Mouse (Mus musculus): ENCODE measurements at regions not wholly inside any gene's neighbourhood (a gene's known extent, or its start where the extent isn't known, plus 50 kb on each side); places are given as distances from the start of the nearest gene placed in this dataset.

DNA sequence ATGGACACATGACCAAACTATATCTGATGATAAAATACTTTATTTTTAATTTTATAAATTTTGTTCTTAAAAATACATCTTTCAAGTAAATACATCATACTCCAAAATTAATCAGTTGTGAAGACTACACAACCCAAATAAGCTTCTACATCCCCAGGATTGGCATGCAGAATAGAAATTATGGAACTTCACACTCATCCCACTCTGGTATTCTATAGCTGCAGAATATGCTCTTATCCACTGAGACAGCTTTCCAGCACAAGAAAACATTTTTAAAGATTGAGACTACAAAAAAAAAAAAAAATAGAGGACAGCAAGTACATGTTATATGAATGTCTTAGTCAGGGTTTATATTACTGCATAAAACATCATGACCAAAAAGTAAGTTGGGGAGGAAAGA, 94.4 kb downstream of the Gm11232 start:
- no peak for DNase-seq (ENCODE audit: low read depth, low spot score)

DNA sequence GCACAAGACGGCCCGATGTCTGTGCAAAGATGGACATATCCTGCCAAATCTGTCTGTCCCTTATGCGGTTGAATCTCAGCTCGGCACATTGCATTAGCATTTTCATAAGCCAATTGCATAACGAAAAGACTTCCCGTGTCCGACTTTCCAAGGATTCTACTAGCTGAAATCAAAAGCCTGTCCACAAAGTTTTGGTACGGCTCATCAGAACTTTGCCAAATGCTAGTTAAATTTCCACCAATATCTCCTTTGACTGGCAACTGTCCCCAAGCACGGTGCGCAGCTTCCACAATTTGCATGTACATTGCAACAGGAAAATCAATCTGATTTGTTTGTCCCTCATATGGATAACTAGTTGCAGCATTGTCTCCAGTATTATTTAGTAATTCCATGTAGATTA, 117.2 kb downstream of the Gm11232 start:
- no peak for DNase-seq (ENCODE audit: low read depth, low spot score)

DNA sequence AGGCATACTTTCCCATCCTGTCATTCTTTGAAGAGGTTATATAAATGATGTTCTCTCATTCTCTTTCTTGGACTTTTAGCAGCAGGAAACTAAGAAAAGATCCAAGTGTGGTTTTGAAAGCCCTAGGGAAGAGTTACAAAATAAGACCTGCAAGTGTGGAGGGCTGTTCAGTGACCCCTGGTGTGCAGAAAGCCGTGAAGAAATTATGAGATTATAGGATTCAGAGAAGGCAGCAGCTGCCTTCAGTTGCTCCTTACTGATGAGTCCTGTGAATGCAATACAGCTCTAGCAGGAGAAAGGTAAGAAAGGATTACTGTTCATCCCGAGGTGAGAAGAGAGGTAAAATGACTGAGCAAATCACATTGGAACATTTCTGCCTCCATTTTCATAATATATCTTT, 130.7 kb downstream of the Gm11232 start:
- DNase-seq (ENCODE audit: low read depth, low spot score), result no peak

DNA sequence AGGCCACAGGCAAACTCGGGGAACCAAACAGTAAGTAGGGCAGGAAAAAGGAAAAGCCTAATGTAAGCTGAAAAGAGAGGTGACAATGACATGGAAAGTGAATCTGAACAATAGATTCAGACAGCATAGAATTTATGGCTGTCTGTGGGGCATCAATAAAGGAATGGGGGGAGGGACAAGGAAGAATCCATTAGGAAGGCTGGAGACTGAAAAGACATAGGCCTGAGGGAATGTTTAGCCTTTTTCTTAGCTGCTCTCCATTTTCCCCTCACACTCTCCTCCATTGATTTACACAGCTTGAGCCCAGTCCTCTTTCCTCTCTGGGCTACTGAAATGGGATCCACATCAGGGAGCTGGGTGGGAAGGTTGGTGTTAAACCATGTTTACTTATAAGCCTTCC, 131.1 kb downstream of the Gm11232 start:
- no peak for DNase-seq (ENCODE audit: low read depth, low spot score)

DNA sequence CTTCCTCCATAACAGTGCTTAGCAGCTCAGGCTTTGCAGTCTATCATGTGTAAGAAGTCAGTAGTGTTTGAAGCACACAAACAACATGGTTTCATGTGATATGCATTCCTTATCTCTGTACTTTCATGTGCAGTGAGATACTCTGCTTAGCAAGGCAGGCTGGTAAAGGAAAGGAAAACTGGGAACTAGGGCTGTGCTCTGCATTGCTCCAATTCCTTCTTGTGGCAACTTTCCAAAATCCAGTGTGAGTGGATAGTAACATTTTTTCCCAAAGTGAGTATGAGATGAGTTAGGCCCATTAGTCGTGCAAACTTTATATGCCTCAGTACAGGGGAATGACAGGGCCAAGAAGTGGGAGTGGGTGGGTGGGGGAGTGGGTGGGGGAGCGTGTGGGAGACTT, 133.0 kb downstream of the Gm11232 start:
- DNase-seq (ENCODE audit: low read depth, low spot score), result peak; percentile 11

DNA sequence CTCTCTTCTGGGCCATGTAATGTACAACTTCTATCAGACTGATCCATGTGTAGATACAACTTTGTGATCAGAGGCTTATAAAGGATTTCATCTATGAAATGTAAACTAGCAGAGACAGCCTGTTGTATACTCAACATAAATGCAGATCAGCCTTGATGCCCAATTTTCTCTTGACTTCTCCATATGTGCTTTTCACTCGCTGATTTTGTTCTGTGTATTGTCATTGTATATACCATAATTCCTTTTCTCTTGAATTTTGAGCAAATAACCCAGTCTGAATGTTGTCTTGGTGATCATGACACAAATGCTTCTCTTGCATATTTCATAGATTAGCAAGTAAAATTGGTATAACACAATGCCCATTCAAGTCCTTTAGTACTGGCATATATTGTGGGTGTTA, 144.0 kb downstream of the Gm11232 start:
- DNase-seq (ENCODE audit: low read depth, low spot score), result no peak

DNA sequence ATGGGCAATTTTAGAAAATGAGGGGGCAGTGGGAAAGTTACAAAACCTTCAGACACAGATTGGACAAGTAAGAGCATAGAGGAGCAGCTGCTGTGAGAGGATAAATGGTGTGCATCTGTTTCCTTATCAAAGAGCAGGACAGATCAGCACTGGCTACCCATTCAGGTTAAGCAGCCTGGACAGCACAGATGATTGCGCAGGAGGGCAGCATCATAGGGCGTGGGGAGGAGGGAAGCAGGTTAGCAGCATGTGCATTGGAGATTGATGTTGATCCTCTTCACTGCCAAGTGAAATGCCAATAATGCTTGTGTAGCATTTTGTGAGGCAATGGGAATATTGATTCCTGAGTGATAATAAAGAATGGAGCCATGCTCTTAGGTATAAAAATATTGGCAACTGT, 171.9 kb downstream of the Gm11232 start:
- peak; percentile 8 for DNase-seq (ENCODE audit: low read depth, low spot score)

DNA sequence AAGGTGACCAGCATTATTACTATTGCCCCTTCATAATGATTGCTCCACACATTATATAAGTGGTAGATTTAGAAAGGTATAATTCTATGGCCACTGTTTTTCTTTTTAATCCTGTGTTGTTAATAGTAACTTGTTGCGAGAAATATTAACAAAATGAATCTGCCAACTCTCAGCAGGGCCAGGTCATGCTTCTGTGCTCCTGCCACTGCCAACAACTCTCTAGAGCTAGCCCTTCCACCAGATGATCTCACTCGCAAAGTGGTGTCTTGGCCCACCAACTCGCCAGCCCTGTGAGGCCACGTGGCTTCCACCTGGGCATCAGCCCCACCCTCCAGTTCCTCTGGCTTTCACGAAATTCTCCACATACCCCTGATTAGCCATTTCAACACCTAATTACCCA, 197.1 kb downstream of the Gm11232 start:
- DNase-seq (ENCODE audit: low read depth, low spot score), result no peak

DNA sequence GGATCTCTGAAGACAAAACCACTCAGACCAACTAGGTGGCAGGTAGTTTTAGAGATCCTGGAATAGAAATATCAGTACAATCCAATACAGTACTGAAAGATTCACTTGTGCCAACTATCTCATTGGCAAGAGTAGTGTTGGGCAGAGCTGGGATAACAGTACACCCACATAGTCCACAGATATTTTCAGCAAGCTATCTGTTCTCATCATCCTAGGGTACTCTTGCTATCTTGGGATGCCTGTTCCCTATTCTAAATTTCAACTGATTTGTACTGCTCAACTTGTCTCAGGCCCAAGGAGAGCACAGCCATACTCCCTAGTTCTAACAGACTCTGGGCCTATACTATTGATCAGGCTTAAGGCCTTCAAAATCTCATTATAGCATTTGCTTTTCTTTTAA, 218.6 kb downstream of the Gm11232 start:
- DNase-seq (ENCODE audit: low read depth, low spot score), result peak; percentile 50

DNA sequence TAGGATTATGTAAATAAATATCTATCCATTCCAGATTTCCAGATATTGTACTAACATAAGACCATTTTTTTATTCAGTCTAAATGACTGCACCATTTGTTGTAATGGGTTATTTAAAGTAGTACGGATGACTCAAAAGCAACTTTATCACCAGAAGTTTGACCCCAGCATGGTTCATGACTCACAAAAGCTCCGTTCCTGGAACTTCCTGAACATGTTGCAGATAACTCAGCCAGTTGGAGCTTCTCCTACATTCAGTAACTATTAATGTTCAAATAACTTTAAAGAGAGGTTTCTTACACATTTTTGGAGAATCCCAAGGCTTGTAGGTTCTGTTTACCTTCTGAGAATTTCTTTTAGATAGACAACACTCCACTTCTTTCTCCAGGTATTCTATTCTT, 219.8 kb downstream of the Gm11232 start:
- peak; percentile 36 for DNase-seq (ENCODE audit: low read depth, low spot score)

DNA sequence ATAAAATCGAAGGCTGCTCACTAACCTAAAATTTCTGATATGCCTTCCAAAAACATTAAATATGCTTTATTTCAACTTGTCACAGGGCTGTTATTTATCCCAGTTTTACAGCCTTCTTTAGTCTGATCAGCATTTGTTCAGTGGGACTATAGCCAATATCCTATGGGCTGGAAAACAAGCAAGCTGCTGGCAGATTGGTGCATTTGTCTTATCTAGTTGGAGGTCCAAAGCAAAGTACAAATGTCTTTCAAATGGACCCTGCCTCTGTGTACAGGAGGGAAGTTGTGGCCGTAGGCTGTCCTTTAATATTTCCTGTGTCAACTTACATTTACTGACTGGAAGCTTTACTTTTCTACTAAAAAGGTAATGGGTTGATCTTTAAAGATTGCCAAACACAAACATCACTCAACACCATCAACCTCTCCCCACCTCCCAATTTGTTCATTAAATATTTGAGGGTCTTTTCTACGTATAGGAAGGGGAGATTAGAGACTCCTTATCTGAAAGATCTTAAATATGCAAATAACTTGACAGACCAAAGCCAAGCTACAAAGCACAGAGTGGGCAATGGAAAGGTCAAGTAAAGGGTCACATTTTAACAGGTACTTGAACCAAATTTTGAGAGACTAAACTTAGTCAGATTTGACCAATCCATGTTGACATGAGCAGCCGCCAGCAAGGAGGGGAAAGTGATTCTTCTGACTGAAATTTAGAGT, 233.4 kb downstream of the Gm11232 start:
- no peak for DNase-seq (ENCODE audit: low read depth, low spot score)

DNA sequence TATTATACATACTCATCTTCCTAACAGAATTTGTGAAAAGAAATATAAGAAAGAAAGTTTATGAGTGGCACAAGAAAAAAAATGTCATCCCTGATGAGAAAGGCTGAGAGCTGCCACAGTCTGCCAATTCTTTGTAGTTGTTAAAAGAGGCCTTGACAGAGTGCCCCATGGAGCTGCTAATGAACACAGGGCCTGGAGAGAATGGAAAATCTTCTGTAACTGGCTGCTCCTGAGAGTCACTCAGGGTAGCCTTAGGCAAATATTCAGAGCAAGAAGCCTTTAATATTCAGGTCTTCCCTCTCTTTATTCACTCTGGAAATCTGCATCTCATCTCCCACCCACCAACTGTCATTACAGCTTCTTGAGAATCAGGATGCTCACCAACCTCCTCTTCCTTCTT, 237.0 kb downstream of the Gm11232 start:
- DNase-seq (ENCODE audit: low read depth, low spot score), result no peak

DNA sequence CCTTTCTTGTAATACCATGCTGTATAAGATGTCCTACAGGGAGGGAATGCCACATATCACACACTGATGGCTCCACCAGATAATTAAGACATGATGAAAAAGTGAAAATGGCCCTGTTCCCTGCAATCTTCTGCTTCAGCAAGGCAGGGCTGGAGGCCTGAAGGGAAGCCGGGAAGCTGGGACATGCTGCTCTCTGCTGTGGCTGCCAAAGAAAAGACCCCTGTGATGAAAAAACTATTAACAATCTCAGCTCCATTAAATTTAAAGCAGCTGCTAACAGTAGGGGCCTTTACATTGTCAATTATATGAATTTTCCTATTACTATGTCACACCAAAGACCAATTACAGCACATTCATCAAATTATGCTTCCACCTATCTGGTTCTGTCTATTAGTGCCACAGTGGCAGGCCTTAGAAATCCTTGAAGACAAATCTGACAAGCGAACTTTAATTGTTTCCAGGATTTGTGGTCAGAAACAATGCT, 239.8 kb downstream of the Gm11232 start:
- DNase-seq (ENCODE audit: low read depth, low spot score), result peak; percentile 6

DNA sequence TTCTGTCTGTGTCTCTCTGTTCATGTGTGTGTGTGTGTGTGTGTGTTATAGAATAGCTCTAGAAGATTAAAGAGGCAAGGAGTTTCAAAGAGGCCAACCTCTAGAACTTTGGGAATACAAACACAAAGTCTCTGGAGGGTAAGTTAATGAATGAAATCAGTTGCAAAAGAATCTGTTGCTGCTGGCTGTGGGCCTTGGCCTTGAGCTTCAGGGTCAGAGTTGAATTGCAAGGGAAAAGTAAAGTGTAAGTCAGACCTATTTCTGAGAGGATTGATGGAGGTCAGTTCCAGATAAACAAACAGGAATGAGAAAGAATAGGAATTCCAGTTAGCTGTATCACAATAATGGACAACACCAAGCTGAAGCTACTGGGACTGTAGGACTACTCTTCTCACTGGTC, 250.9 kb downstream of the Gm11232 start:
- DNase-seq (ENCODE audit: low read depth, low spot score), result no peak

DNA sequence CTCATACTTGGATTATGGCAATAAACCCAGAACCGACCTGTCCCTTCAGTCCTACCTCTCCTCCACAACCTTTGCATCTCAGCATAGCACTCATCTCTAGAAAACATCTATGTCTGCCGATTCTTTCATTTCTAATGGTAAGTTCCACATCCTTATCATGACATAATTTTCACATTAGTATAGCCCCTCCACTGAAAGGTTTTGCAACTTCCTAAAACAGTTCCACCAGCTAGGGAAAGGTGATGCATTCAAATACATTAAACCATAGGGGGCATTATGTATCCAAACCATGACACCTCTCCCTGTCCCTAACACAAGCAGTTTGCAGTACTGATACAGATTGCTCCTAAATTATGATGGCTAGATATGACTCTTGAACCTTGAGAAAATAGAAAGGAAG, 268.0 kb downstream of the Gm11232 start:
- no peak for DNase-seq (ENCODE audit: low read depth, low spot score)

DNA sequence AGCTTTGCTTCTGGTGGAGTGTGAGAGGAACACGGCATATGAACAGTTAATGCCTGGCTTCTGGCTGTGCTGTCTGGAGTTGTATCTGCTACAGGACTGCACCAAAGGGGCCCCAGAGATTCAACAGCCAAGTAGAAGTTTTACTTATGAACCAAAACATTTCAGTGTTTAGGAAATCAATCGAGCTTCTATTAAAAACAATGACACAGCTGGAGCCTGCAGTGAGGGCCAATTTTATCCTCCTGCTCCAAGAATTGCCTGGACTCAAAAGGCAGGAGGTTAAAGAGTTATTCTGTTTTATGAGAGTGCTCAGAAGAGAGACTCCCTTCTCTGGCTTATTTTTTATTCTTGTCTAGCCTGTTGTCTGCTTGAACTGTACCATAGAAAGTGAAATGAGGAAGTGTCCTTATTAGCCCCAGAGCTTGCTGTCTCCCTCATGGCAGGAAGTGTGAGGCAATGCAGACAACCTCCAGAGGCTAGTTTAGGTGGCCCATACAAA, 269.1 kb downstream of the Gm11232 start:
- DNase-seq (ENCODE audit: low read depth, low spot score), result peak; percentile 35

DNA sequence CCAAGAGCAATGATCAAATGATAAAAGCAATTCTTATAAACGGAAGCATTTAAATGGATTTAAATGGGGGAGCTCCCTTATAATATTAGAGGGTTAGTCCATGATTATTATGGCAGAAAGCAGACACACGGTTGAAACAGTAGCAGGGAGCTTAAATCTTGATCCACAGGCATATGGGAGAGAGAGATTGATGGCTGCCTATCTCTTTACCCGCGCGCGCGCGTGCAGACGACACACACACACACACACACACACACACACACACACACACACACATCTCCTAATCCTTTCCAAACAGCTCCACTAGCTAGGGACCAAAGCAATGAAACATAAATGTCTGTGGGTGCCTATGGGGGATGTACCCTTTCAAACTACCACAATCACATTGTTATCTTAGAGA, 269.7 kb downstream of the Gm11232 start:
- no peak for DNase-seq (ENCODE audit: low read depth, low spot score)

DNA sequence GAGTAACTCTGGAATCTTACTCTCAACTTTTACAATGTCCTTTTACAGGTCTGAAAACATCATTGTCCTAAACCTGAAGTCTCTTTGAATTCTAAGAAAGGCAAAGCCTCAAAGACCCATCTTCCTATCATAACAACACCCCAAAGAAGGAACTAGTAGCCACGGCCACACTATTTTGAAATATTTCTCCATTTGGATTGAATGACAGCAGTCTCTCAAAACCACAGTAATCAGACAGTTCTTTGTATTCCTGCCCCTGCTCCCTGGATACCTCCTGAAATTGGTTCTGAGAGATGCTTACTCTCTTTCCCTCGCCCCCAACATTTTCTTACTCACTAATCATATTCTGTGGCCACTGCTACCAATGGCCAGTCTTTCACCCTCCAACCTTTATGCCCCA, 276.8 kb downstream of the Gm11232 start:
- DNase-seq (ENCODE audit: low read depth, low spot score), result no peak

DNA sequence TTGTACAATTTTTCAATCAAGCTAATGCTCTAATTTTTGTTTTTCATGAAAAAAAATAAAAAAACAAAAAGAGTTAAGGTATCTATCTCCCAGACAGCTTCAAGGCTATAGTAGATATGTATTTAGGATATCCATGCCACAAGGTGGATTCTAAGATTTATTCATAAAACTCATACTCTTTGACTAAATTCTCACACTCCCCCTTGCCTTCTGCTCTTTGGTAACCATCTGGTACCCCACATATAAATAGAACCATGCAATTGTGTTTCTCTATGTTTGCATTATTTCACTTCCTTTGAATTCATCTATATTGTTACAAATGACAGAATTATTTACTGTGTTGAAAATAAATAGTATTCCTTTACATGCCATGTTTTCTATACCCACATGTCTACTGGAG, 287.2 kb downstream of the Gm11232 start:
- peak; percentile 69 for DNase-seq (ENCODE audit: low read depth, low spot score)

DNA sequence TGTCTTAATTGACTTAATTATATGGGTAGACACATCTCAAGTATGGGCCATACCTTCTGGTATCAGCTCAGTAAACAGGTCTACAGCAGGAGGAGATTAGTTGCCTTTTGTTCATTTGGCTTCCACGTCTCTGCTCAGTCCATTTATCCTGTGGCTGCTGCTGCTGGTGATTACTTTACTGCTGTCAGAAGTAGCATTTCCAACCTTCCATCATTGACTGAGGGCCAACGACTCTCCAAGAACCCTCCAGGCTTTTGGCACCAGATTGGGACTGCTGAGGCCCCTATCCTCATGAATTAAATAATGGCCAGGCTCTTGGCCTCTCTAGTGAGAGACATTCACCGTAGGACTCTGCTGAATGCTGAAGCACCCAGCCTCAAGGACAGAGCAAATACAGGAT, 303.0 kb downstream of the Gm11232 start:
- no peak for DNase-seq (ENCODE audit: low read depth, low spot score)

DNA sequence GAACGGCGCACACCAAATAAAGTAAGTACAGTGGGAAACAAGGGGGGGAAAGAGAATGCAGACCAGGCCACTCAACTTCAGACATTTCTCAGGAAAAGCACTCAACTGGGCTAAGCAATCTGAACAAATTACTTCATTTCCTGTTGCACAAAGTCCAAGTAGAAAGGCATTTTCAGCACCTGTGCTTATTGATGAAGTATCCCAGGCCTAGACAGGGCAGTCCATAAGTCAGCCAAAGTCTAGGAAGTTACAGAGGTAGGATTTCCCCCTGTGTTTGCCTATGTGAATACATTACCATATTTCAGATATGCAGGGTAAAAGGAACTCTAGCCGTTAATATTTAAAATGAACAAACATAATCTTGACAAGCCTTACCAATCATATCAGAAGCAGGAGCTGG, 304.3 kb downstream of the Gm11232 start:
- no peak for DNase-seq (ENCODE audit: low read depth, low spot score)

DNA sequence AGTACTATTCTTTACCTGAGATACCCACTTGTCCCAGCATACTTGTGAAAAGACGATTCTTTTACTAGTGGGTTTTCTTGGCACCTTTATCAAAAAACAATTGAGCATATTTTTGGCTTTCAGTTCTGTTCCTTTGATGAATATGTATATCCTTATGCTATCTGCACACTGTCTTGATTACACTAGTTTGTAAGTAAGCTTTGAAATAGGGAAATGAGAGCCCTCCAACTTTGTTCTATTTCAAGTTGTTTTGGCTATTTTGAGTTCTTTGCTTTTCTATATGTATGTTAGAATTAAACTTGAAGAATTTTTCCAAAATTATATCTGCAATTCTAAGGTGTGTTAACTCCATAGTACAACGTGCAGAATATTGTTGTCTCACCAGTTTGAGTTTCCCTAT, 311.3 kb downstream of the Gm11232 start:
- DNase-seq (ENCODE audit: low read depth, low spot score), result peak; percentile 48

DNA sequence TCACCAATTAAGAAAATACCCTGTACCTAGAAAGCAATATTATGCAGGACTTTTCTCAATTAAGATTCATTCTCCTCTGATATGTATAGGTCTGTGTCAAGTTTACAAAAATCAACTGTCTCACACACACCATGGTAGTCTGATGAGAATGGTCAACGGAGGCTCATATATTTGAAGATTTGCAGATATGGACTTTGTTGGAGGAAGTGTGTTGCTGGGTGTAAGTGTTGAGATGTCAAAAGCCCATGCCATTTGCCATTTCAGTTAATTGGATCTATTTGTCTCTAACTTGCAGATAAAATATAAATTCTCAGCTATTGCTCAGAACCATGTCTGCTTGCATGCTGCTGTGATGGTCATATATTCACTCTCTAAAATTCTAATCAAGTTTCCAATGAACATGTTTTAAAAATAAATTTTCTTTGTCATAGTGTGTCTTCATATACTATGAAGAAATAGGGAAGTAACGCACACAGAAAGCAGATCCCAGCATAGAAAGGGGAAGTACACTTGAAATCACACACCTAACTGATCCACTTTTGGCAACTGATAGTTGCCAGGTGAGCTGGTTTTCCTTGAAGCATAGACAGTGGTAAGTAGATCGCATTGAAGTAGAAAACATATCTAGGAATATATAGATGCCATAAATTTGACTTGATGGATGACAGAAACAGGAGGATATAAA, 326.4 kb downstream of the Gm11232 start:
- DNase-seq (ENCODE audit: low read depth, low spot score), result no peak

Data from brain, adult 2 months (tissue).